Mouse (Mus musculus) brain, embryonic 14.5 days (tissue): ENCODE results near the gene Prdm16. TPM values are rescaled to one million over a fixed set of nuclear protein-coding genes. Genes with fewer than 3 reads are reported as not detected.

Experiments
- DNase-seq: peaks from one replicate; pipeline ENCODE4 v3.0.0-alpha.2; 2011; ENCODE audit warnings: low read depth
- CTCF ChIP-seq: fragments of 200-500 bp; IDR thresholded peaks from 2 replicates; pipeline ENCODE4 v1.5.1; 2012; ENCODE audit warnings: inconsistent platforms, mild to moderate bottlenecking, moderate library complexity, borderline replicate concordance; ENCODE audit not compliant: insufficient read depth, insufficient read length; ENCODE audit errors: extremely low read depth
- POLR2A ChIP-seq: fragments of 200-500 bp; IDR thresholded peaks from 2 replicates; pipeline ENCODE4 v1.6.1; 2012; ENCODE audit warnings: mild to moderate bottlenecking, inconsistent platforms, borderline replicate concordance; ENCODE audit not compliant: poor library complexity, insufficient read depth, insufficient read length, severe bottlenecking; ENCODE audit errors: extremely low read depth
- polyA plus RNA-seq: library from polyadenylated mRNA; depleted of rRNA; stranded (reverse); fragments of >200 nt; gene quantifications from 2 replicates; pipeline ENCODE4 v1.2.3, GENCODE M21; 2012

Prdm16 gene
- polyA plus RNA-seq, 1 experiment: 10.8 TPM

DNA sequence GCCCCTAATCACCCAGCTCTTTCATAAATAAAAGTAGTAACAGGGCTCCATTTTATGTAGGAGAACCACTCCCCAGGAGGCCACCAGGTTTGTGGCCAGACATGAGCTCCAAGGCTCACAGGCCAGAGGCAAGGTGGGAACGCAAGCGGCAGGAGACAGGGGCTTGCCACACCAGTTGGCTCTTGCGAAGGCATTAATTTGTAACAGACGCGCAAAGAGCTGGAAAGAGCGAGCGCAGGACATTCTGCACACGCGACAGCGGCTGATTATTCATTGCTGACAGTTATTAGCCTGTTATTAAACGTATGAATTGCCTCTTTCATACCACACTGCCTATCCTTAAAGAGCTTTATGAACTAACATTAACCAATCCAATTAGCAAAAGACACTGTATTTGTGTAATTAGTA lies 144.0 kb downstream of the Prdm16 start:
- no peak for TF ChIP-seq CTCF
- TF ChIP-seq POLR2A: no peak
- peak; percentile 87 for DNase-seq

- TF ChIP-seq CTCF (no peak), POLR2A (no peak)
- no peak for DNase-seq
These were observed 144.4 kb downstream of the Prdm16 start for GRCm38 (mm10) chr4:154492268-154492667.

DNA sequence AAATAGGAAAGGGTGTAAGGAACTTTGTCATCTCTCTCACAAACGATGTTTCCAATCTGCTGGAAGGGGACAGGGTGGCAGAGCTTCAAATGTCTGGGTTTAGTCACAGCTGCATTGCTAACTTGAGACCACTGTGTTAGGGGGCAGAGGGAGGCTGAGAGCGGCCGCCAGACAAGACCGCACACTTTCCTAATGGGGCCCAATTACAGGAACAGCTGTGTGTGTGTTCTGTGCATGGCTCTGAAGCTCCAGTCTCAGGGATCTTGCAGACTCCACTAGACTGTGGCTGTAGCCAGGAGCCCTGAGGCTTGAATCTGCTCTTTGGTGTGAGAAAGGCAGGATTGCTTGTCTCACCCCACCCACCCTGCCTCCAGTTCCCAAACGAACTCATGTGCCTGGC lies 148.6 kb downstream of the Prdm16 start:
- TF ChIP-seq CTCF: no peak
- no peak for TF ChIP-seq POLR2A
- peak; percentile 82 for DNase-seq

- TF ChIP-seq POLR2A: no peak
- TF ChIP-seq CTCF: no peak
- no peak for DNase-seq
These were observed 154.0 kb downstream of the Prdm16 start for GRCm38 (mm10) chr4:154482695-154483094.

DNA sequence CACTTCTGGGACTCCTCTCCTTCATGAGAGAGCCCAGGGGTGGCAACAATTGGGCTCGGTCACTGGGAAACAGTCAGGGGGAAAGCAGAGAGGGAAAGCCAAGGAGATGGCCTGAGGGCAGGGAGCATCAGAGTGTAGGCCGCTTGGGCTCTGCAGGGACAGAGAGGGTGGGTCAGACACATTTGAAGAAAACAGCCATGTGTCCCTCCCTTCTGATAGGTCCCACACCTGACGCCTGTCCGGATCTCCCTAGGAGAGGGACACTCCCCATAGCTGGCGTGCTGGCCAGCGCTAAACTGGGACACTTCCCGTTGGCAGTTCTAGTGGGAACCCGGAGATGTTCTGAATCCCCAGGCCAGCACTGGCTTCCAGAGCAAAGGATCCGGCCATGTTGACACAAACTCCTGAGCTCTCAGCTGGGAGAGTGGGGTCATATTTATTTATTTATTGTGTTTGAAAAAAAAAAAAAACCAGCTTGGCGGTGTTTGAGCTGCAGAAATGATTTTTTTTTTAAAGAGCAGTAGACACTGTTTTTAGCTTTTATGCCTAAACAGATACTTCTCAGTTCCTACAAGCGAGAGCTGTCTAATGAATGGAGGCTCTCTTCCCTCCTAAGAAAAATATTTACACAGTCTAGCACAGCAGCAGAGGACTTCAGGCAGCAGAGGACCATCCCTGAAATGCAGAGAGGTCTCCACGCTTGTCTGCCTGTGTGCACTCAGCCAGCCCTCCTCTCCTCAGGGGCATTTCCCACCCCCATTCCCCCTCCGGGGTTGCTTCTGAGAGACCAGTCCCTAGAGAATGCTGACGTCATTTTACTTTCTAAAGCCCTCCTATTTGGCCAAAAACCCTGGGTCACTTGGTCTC lies 154.7 kb downstream of the Prdm16 start:
- no peak for DNase-seq
- no peak for TF ChIP-seq CTCF
- no peak for TF ChIP-seq POLR2A

GRCm38 (mm10) chr4:154480544-154481260 lies 156.0 kb downstream of the Prdm16 start:
- no peak for TF ChIP-seq POLR2A
- no peak for TF ChIP-seq CTCF
- DNase-seq: no peak

GRCm38 (mm10) chr4:154480143-154480542 lies 156.5 kb downstream of the Prdm16 start:
- no peak for DNase-seq
- no peak for TF ChIP-seq CTCF
- no peak for TF ChIP-seq POLR2A

DNA sequence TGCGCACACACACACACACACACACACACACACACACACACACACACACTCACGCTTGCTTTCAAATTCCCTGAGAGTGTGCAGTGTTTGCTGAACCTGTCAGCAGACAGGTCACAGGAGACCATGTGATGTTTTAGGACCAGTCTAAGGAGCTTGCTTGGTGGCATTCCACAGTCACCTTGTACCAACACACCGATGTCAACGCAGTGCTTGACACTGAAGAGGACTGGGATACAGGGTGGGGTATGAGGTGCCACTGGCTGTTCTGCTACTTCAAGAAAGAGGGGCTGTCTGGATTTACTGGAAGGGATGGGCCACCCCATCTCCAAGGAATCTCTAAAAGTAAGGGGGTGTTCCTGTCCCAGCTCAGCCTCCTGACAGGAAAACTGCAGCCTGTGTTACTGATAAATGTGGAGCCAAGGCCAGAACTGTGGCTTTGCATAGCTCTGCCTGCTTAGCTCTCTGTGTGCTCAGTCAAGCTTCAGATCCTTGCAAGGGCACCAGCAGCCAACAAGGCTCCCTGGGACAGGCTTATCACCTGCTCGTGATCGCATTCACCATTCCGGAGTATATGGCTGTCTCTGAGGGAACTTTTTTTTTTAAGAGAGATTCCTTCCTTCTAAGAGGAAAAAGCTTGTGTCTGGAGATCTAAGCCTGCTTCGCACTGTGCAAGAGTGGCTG lies 157.6 kb downstream of the Prdm16 start:
- no peak for DNase-seq
- TF ChIP-seq POLR2A: no peak
- no peak for TF ChIP-seq CTCF

DNA sequence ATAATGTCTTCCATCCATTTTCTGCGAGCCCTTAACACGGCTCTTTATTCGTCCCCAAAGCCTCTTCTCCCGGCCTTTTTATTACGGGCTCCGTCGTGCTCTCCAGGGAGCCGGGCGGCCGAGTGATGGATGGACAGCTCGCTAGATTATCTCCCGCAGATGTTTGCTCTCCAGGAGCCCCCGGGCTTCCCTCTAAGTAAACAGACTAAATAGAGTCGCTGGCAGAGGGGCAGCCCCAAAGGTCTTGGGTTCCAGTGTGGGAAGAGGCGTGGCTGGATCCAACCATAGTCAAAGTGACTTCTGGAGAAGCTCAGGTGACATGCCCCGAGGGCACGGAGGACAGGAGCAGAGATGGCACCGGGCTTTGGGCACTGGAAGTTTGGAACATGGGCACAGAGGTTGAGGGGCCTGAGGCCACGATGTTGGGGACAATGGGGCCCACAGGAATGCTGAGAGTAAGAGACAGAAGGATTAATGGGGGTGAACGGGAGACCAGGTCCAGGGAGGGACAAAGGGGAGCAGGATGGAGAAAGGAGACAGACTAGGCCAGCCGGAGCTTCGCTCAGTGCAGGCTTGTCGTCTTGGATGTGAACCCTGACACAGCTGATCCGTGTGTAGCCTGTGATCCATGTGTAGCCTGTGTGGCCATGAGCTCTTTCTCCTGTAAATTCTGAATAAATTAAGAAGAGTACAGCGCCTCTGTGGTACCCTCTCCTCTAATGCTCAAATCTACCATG lies 162.9 kb downstream of the Prdm16 start:
- TF ChIP-seq POLR2A: no peak
- no peak for TF ChIP-seq CTCF
- DNase-seq: peak; percentile 40

DNA sequence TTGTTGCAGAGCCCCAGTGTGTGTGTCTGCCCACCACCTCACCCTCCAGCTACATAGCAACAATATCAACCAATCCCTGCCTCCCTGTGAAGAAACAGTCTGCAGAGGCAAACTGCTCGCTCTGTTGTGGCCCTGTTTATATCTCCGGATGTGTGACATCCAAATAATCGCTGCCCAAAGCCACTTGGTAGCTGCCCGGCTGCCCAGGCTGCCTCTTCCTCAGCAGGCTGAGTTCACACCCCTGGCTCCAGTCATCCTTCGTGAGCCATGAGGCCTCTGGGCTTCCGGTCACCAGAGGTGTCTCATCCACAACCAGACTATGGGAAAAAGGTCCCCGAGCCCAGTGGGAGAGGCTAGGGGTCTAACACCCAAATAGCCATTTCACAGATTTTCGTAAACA lies 164.1 kb downstream of the Prdm16 start:
- peak; percentile 48 for DNase-seq
- TF ChIP-seq CTCF (no peak), POLR2A (no peak)
